23 mouse cellular contexts compared by ENCODE assay signal in genomic region chr19:47650366-47651159, GRCm38 (mm10). TPM values are rescaled to one million over a fixed set of nuclear protein-coding genes. Genes with fewer than 3 reads are reported as not detected.
A peak's percentile ranks its signal among the peaks of the same experiment; 100 is the strongest.
DNase-seq lines count a peak whose midpoint lies in the region; ATAC-seq lines count a peak whose summit lies in the region.
"Had no signal": no experiment of that assay in that cellular context is flagged by ENCODE, and none has a peak within 500 bp of the region (broad histone marks: within the 10 kb centered on the region; RNA-seq: fewer than 3 reads in every experiment).

No protein-coding gene starts in this region.

- intact Hi-C loops in heart, postnatal 14 days (cut with DNase I): no loop called here

- H3K27ac ChIP-seq in heart, embryonic 10.5 days: 0 out of 2 replicates have a peak overlapping the region, but pooled peaks have one; percentile 10
- H3K27ac ChIP-seq in limb, embryonic 10.5 days: no peak overlapping the region
- no peak overlapping the region for H3K27ac ChIP-seq in kidney, embryonic 16.5 days (ENCODE audit: low read length)
- H3K27ac ChIP-seq: forebrain, embryonic 12.5 days; hindbrain, embryonic 10.5 days; kidney, postnatal 0 days; midbrain, embryonic 10.5 days had no signal

- no peak overlapping the region for H3K4me3 ChIP-seq in heart, embryonic 10.5 days
- H3K4me3 ChIP-seq in limb, embryonic 10.5 days: no peak overlapping the region
- H3K4me3 ChIP-seq in kidney, embryonic 16.5 days (ENCODE audit: low read length): no peak overlapping the region
- H3K4me3 ChIP-seq: forebrain, embryonic 12.5 days; hindbrain, embryonic 10.5 days; midbrain, embryonic 10.5 days had no signal

- ATAC-seq in kidney, embryonic 16.5 days (ENCODE audit: low FRiP score, low TSS enrichment): no peak
- ATAC-seq: activated CD4-positive, CD25-positive, alpha-beta regulatory T cell, adult 4 months; hindbrain, embryonic 16.5 days; midbrain, embryonic 16.5 days had no signal

- peaks cover 27% of the 10 kb centered on the region for H3K4me1 ChIP-seq in heart, embryonic 10.5 days
- H3K4me1 ChIP-seq in limb, embryonic 10.5 days: peaks cover 6% of the 10 kb centered on the region; the same call in 1 of the 2 replicates
- H3K4me1 ChIP-seq in kidney, embryonic 16.5 days (ENCODE audit: insufficient read depth, low read length): no peaks in the 10 kb centered on the region

- H3K4me2 ChIP-seq in kidney, embryonic 16.5 days (replicated peaks; ENCODE audit: low read depth, low read length): no peak overlapping the region
- H3K4me2 ChIP-seq: forebrain, embryonic 12.5 days; lung, embryonic 14.5 days had no signal

- no peak for DNase-seq in heart, embryonic 10.5 days (ENCODE audit: low spot score)
- DNase-seq in heart, postnatal 14 days: no peak
- DNase-seq in spleen, postnatal 4 days (ENCODE audit: low spot score in 2 of 2): peak; percentile 9 to 60
- no peak for DNase-seq in spleen, postnatal 36 days (ENCODE audit: low spot score in 2 of 2)
- DNase-seq in limb, embryonic 10.5 days (ENCODE audit: low spot score): peak; percentile 22
- DNase-seq in adrenal gland, adult 18-20 months (ENCODE audit: low spot score in 2 of 2): no peak
- DNase-seq: adrenal gland, postnatal 10 days; B cell, adult 2 months; gastrocnemius, postnatal 36 days; kidney, adult 11 months; layer of hippocampus, adult 9-11 months; lung, embryonic 14.5 days; lung, postnatal 36 days; right cerebral cortex, adult 18-20 months; right cerebral cortex, postnatal 4 days had no signal

- no peaks in the 10 kb centered on the region for H3K27me3 ChIP-seq in heart, embryonic 10.5 days (ENCODE audit: insufficient read depth, poor library complexity, severe bottlenecking)
- no peaks in the 10 kb centered on the region for H3K27me3 ChIP-seq in limb, embryonic 10.5 days (ENCODE audit: low read depth, poor library complexity, severe bottlenecking)
- H3K27me3 ChIP-seq in kidney, embryonic 16.5 days (ENCODE audit: insufficient read depth, low read length): no peaks in the 10 kb centered on the region
- H3K27me3 ChIP-seq: forebrain, embryonic 12.5 days had no signal

- no peaks in the 10 kb centered on the region for H3K9me3 ChIP-seq in heart, embryonic 10.5 days
- H3K9me3 ChIP-seq in limb, embryonic 10.5 days (replicated peaks): no peaks in the 10 kb centered on the region
- no peaks in the 10 kb centered on the region for H3K9me3 ChIP-seq in kidney, embryonic 16.5 days (ENCODE audit: low read length)
- H3K9me3 ChIP-seq: forebrain, embryonic 12.5 days; hindbrain, embryonic 10.5 days; midbrain, embryonic 10.5 days had no signal

- H3K9ac ChIP-seq in kidney, embryonic 16.5 days (replicated peaks; ENCODE audit: low read length): no peak overlapping the region
- H3K9ac ChIP-seq: forebrain, embryonic 12.5 days; lung, embryonic 14.5 days had no signal

- peaks cover 21% of the 10 kb centered on the region for H3K36me3 ChIP-seq in heart, embryonic 10.5 days
- peaks cover 17% of the 10 kb centered on the region for H3K36me3 ChIP-seq in limb, embryonic 10.5 days
- H3K36me3 ChIP-seq in kidney, embryonic 16.5 days (ENCODE audit: insufficient read depth, low read length): peaks cover 9% of the 10 kb centered on the region

- WGBS in heart, embryonic 10.5 days: 84% methylated on average over 16 of the region's 16 CpGs
- 91% methylated on average over 16 of the region's 16 CpGs for WGBS in limb, embryonic 10.5 days
- WGBS in kidney, embryonic 16.5 days: 83% methylated on average over 16 of the region's 16 CpGs

RNA-seq across cellular contexts. Expression of gene Col17a1, which starts 41.3 kb away (rescaled TPM):
- 0.43 and 0.63 TPM in 2 replicates for polyA plus RNA-seq in heart, embryonic 10.5 days (2016; fragmentation: Nextera tagmentation; extraction: Ambion mirVana)
- total RNA-seq in heart, postnatal 14 days (2021): under 1 TPM; 0.10 to 0.14 TPM
- polyA plus RNA-seq in limb, embryonic 10.5 days (2016; fragmentation: Nextera tagmentation; extraction: Ambion mirVana): 0.83 and 1.8 TPM in 2 replicates
- polyA plus RNA-seq in kidney, embryonic 16.5 days (2015; fragmentation: Nextera tagmentation; extraction: Ambion mirVana): 0.32 and 0.84 TPM in 2 replicates
- total RNA-seq in adrenal gland, adult 18-20 months (2021): not detected
- polyA plus RNA-seq: activated CD4-positive, CD25-positive, alpha-beta regulatory T cell, adult 4 months had no signal

Comparison
In these comparisons a context has a peak if more than half of its experiments do, and no peak if none do; other contexts are left out.
1. DNase-seq: peak in spleen, postnatal 4 days (2 of 2) and limb, embryonic 10.5 days (single experiment); none in heart, embryonic 10.5 days (single experiment), heart, postnatal 14 days (0 of 2), spleen, postnatal 36 days (0 of 2) and adrenal gland, adult 18-20 months (0 of 2).